ENCODE assay signal across 23 mouse cellular contexts in the genomic region with DNA sequence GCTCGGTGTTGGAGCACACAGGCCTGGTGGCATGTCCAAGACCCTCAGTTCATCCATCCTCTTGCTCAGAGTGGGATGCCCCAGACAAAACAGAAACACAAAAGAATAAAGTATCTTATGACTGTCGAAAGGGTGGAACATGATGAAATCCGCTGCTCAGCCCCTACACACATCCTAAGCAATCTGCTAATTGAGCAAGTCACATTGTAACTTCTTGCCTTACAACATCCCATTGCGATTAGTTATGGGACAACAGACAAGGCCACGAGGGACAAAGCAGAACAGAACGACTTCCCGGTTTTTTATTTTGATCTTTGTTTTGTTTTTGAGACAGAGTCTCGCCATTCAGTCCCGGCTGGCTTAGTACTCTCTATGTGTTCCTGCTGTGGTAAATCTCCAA. TPM values are rescaled to one million over a fixed set of nuclear protein-coding genes. Genes with fewer than 3 reads are reported as not detected.
DNase-seq lines count a peak whose midpoint lies in the region; ATAC-seq and TF ChIP-seq lines count a peak whose summit lies in the region.
"Had no signal": no experiment of that assay in that cellular context is flagged by ENCODE, and none has a peak within 500 bp of the region (broad histone marks: within the 10 kb centered on the region; RNA-seq: fewer than 3 reads in every experiment).

No protein-coding gene starts in this region.

- H3K4me1 ChIP-seq in liver, embryonic 15.5 days (replicated peaks): no peaks in the 10 kb centered on the region
- H3K4me1 ChIP-seq in liver, embryonic 12.5 days: no peaks in the 10 kb centered on the region
- no peaks in the 10 kb centered on the region; the same call in 1 of the 2 replicates for H3K4me1 ChIP-seq in bone marrow, adult 2 months (ENCODE audit: control insufficient read depth, insufficient read depth, low read length)
- H3K4me1 ChIP-seq: embryonic facial prominence, embryonic 10.5 days; forebrain, embryonic 13.5 days; heart, embryonic 13.5 days; hindbrain, embryonic 12.5 days had no signal

- peak; percentile 44; the same call in 1 of the 2 replicates for ATAC-seq in liver, embryonic 15.5 days (ENCODE audit: insufficient read depth)
- no peak for ATAC-seq in liver, embryonic 12.5 days
- peak; percentile 98 for ATAC-seq in megakaryocyte progenitor cell, adult 5-6 weeks (replicated peaks; ENCODE audit: poor library complexity)
- ATAC-seq: activated CD4-positive, CD25-positive, alpha-beta regulatory T cell, adult 4 months; forebrain, embryonic 13.5 days; Patski had no signal

- H3K9ac ChIP-seq in liver, embryonic 15.5 days: no peak overlapping the region
- H3K9ac ChIP-seq in liver, embryonic 12.5 days: no peak overlapping the region
- H3K9ac ChIP-seq: forebrain, embryonic 13.5 days; heart, embryonic 13.5 days; hindbrain, embryonic 12.5 days had no signal

- H3K4me2 ChIP-seq in liver, embryonic 15.5 days: no peak overlapping the region
- H3K4me2 ChIP-seq in liver, embryonic 12.5 days: no peak overlapping the region
- H3K4me2 ChIP-seq: forebrain, embryonic 13.5 days; heart, embryonic 13.5 days; hindbrain, embryonic 12.5 days had no signal

- WGBS in liver, embryonic 15.5 days (ENCODE audit: insufficient replicate concordance): 54% methylated on average over 9 of the region's 9 CpGs
- WGBS in liver, embryonic 12.5 days (ENCODE audit: insufficient replicate concordance): 67% methylated on average over 9 of the region's 9 CpGs
- 28% methylated on average over 9 of the region's 9 CpGs for WGBS in bone marrow, adult 2 months

- H3K27me3 ChIP-seq in liver, embryonic 15.5 days: no peaks in the 10 kb centered on the region
- no peaks in the 10 kb centered on the region for H3K27me3 ChIP-seq in liver, embryonic 12.5 days (replicated peaks)
- H3K27me3 ChIP-seq: CH12.LX; forebrain, embryonic 13.5 days; heart, embryonic 13.5 days; hindbrain, embryonic 12.5 days; Patski had no signal

- TF ChIP-seq CTCF in bone marrow, adult 2 months (IDR thresholded peaks at IDR 0.05; ENCODE audit: control insufficient read depth, insufficient read depth, low read length): no peak

- no peaks in the 10 kb centered on the region for H3K9me3 ChIP-seq in liver, embryonic 15.5 days (replicated peaks)
- H3K9me3 ChIP-seq in liver, embryonic 12.5 days (replicated peaks): no peaks in the 10 kb centered on the region
- H3K9me3 ChIP-seq: embryonic facial prominence, embryonic 10.5 days; forebrain, embryonic 13.5 days; heart, embryonic 13.5 days; hindbrain, embryonic 12.5 days had no signal

- peak; percentile 29 for DNase-seq in lung, postnatal 25 days (ENCODE audit: low spot score)
- no peak for DNase-seq in lung, postnatal 10 days
- no peak for DNase-seq in ovary, adult 18-20 months (ENCODE audit: low spot score)
- DNase-seq in heart, postnatal 10 days: no peak
- DNase-seq: adrenal gland, postnatal 14 days; cerebellum, adult 18-20 months; cerebellum, adult 9-11 months; cerebellum, postnatal 36 days; gastrocnemius, adult 2 months; gastrocnemius, postnatal 25 days; heart, adult 11 months; heart, postnatal 4 days had no signal

- no peak for TF ChIP-seq POLR2A in bone marrow, adult 2 months (IDR thresholded peaks at IDR 0.05; ENCODE audit: borderline replicate concordance, control insufficient read depth, low read depth, low read length)

- intact Hi-C loops in heart, postnatal 10 days (cut with DNase I): no loop called here

- H3K27ac ChIP-seq in liver, embryonic 15.5 days (replicated peaks): no peak overlapping the region
- H3K27ac ChIP-seq in liver, embryonic 12.5 days: no peak overlapping the region
- H3K27ac ChIP-seq in bone marrow, adult 2 months (ENCODE audit: control insufficient read depth, insufficient read depth, low read depth, low read length, poor library complexity): peak overlapping the region; percentile 53
- H3K27ac ChIP-seq: embryonic facial prominence, embryonic 10.5 days; forebrain, embryonic 13.5 days; gastrocnemius, adult 2 months; heart, embryonic 13.5 days; hindbrain, embryonic 12.5 days had no signal

- no peaks in the 10 kb centered on the region for H3K36me3 ChIP-seq in liver, embryonic 15.5 days (replicated peaks)
- no peaks in the 10 kb centered on the region for H3K36me3 ChIP-seq in liver, embryonic 12.5 days
- H3K36me3 ChIP-seq: embryonic facial prominence, embryonic 10.5 days; heart, embryonic 13.5 days; hindbrain, embryonic 12.5 days had no signal

- no peak overlapping the region for H3K4me3 ChIP-seq in liver, embryonic 15.5 days (replicated peaks)
- no peak overlapping the region for H3K4me3 ChIP-seq in liver, embryonic 12.5 days
- no peak overlapping the region for H3K4me3 ChIP-seq in bone marrow, adult 2 months (replicated peaks; ENCODE audit: control insufficient read depth, low read depth, low read length)
- H3K4me3 ChIP-seq: embryonic facial prominence, embryonic 10.5 days; forebrain, embryonic 13.5 days; gastrocnemius, adult 2 months; heart, embryonic 13.5 days; hindbrain, embryonic 12.5 days had no signal

RNA-seq across cellular contexts. Expression of gene Lrrk2, which starts 39.9 kb away (rescaled TPM):
- 1.4 and 1.5 TPM in 2 replicates for polyA plus RNA-seq in liver, embryonic 15.5 days (2015; fragmentation: Nextera tagmentation; extraction: Ambion mirVana)
- 1.6 and 2.0 TPM in 2 replicates for polyA plus RNA-seq in liver, embryonic 12.5 days (2016; fragmentation: Nextera tagmentation; extraction: Ambion mirVana)
- 7.4 and 20.5 TPM in 2 replicates for polyA plus RNA-seq in bone marrow, adult 2 months (2011; ENCODE audit: insufficient read depth, insufficient read length, low replicate concordance, missing spikeins)
- 20.6 and 22.8 TPM in 2 replicates for total RNA-seq in megakaryocyte progenitor cell, adult 5-6 weeks (2015)
- 13.5 and 24.9 TPM in 2 replicates for total RNA-seq in megakaryocyte progenitor cell, adult 5-6 weeks (2017)
- total RNA-seq in heart, postnatal 10 days (2021): 10 to 100 TPM; 10.8 to 13.7 TPM
- total RNA-seq: CH12.LX had no signal

RNA-seq across cellular contexts. Expression of gene Slc2a13, which starts 60.0 kb away (rescaled TPM):
- polyA plus RNA-seq in liver, embryonic 15.5 days (2015; fragmentation: Nextera tagmentation; extraction: Ambion mirVana): 0.08 and 0.09 TPM in 2 replicates
- polyA plus RNA-seq in liver, embryonic 12.5 days (2016; fragmentation: Nextera tagmentation; extraction: Ambion mirVana): 0.33 and 0.35 TPM in 2 replicates
- not detected in 2 replicates for polyA plus RNA-seq in bone marrow, adult 2 months (2011; ENCODE audit: insufficient read depth, insufficient read length, low replicate concordance, missing spikeins)
- total RNA-seq in megakaryocyte progenitor cell, adult 5-6 weeks (2015): 0.39 TPM in 1 of 2 replicates, not detected in the other
- 0.08 TPM in 1 of 2 replicates, not detected in the other for total RNA-seq in megakaryocyte progenitor cell, adult 5-6 weeks (2017)
- total RNA-seq in heart, postnatal 10 days (2021): 1 to 10 TPM; 2.5 to 2.8 TPM
- total RNA-seq: CH12.LX had no signal
